Mouse (Mus musculus) lung, postnatal 0 days (tissue): ENCODE data around the gene Plin4.

ENCODE experiments used
- CTCF ChIP-seq: IDR thresholded peaks from 2 replicates; pipeline ENCODE4 v1.5.1; 2016; ENCODE audit warnings: antibody characterized with exemption, mild to moderate bottlenecking
- EP300 ChIP-seq: IDR thresholded peaks from 2 replicates; pipeline ENCODE4 v1.6.1; 2016; ENCODE audit warnings: antibody characterized with exemption, mild to moderate bottlenecking, control low read depth

- no peak for TF ChIP-seq CTCF
- no peak for TF ChIP-seq EP300
Observed at GRCm38 (mm10) chr17:56153643-56154042, 44.0 kb upstream of the Plin4 start.
